Mouse (Mus musculus) T-cell, adult 66 days (primary cell): Measurements from ENCODE around the gene 4933414I15Rik. TPM values are rescaled to one million over a fixed set of nuclear protein-coding genes. Genes with fewer than 3 reads are reported as not detected.

Experiments
- total RNA-seq, 2 experiments: library from RNA; stranded (reverse); gene quantifications; 3 replicates in 1 of 2; 4 replicates in 1 of 2; pipeline ENCODE4 v1.2.4; 2023

Gene 4933414I15Rik
- total RNA-seq, result not detected

GRCm38 (mm10) chr11:50943506-50943905, at the start of gene 4933414I15Rik:
Gene 4933414I15Rik, minus strand, starts transcription at chr11:50943765.

GRCm38 (mm10) chr11:50981667-50982066, 38.1 kb upstream of the 4933414I15Rik start, which contains the start of gene Olfr1377:
Gene Olfr1377, plus strand, starts transcription at chr11:50981967.

GRCm38 (mm10) chr11:50966230-50966629, 22.7 kb upstream of the 4933414I15Rik start, which contains the start of gene Olfr1378:
Gene Olfr1378, plus strand, starts transcription at chr11:50966530.

GRCm38 (mm10) chr11:50953665-50954064, 10.1 kb upstream of the 4933414I15Rik start, which contains the start of gene Prop1:
Gene Prop1, minus strand, starts transcription at chr11:50953765.

GRCm38 (mm10) chr11:50931451-50931866, 12.1 kb downstream of the 4933414I15Rik start, which contains the start of gene Zfp354b:
Gene Zfp354b, minus strand, starts transcription at chr11:50931633.

GRCm38 (mm10) chr11:50915671-50916320, 27.8 kb downstream of the 4933414I15Rik start, which contains the start of gene Zfp2:
Gene Zfp2, minus strand, starts transcription at chr11:50916165.

Other genes starting within 250 kb of the 4933414I15Rik start
- 10 to 100 TPM; 16.2 to 21.5 TPM for gene Zfp354c, start 116.0 kb downstream of the 4933414I15Rik start, total RNA-seq
- gene Zfp879, start 102.2 kb downstream of the 4933414I15Rik start, total RNA-seq, result under 1 TPM; 0.41 to 0.90 TPM
- 10 to 100 TPM; 10.3 to 12.8 TPM for gene Grm6, start 93.1 kb downstream of the 4933414I15Rik start, total RNA-seq
- under 1 TPM; 0.38 to 0.39 TPM for gene Zfp454, start 56.1 kb downstream of the 4933414I15Rik start, total RNA-seq
- 1 to 10 TPM; 2.1 to 2.4 TPM for gene Zfp2, start 27.6 kb downstream of the 4933414I15Rik start, total RNA-seq
- gene Zfp354b, start 12.1 kb downstream of the 4933414I15Rik start, total RNA-seq, result not detected
- gene Prop1, start 10.0 kb upstream of the 4933414I15Rik start, total RNA-seq, result not detected
- gene Olfr1378, start 22.8 kb upstream of the 4933414I15Rik start, total RNA-seq, result not detected
- gene Olfr1377, start 38.2 kb upstream of the 4933414I15Rik start, total RNA-seq, result not detected
- not detected for gene Olfr51, start 59.8 kb upstream of the 4933414I15Rik start, total RNA-seq
- gene Olfr54, start 70.5 kb upstream of the 4933414I15Rik start, total RNA-seq, result not detected
- gene Olfr1375, start 104.3 kb upstream of the 4933414I15Rik start, total RNA-seq, result not detected
- not detected for gene Zfp354a, start 115.5 kb upstream of the 4933414I15Rik start, total RNA-seq